Mouse (Mus musculus) lung, postnatal 0 days (tissue): ENCODE data around the gene 1600012H06Rik. TPM values are rescaled to one million over a fixed set of nuclear protein-coding genes. Genes with fewer than 3 reads are reported as not detected.
A peak's percentile ranks its signal among the peaks of the same experiment; 100 is the strongest.
"Not testable (repeated sequence)": the region's sequence is repeated elsewhere in the genome, so short reads cannot be mapped to it uniquely, and the experiment has no call there.

Source experiments
- ATAC-seq: fragments of 200-750 bp; cut with Nextera tagmentation; 2 replicates; pipeline ENCODE4 v1.8.0; 2017; ENCODE audit warnings: moderate library complexity
- DNase-seq: peaks from one replicate; pipeline ENCODE4 v3.0.0-alpha.2; 2016; ENCODE audit warnings: low spot score
- H3K27ac ChIP-seq: fragments of 300-500 bp; sonication (generic); 2 replicates; pipeline ENCODE4 v1.5.1; 2014; ENCODE audit warnings: antibody characterized with exemption, mild to moderate bottlenecking, low read length, mixed read lengths
- H3K27me3 ChIP-seq: fragments of 300-500 bp; sonication (generic); replicated peaks from 2 replicates; pipeline ENCODE4 v1.6.1; 2014; ENCODE audit warnings: low read length, mixed read lengths; ENCODE audit not compliant: insufficient read depth
- H3K36me3 ChIP-seq: fragments of 300-500 bp; sonication (generic); 2 replicates; pipeline ENCODE4 v1.6.1; 2014; ENCODE audit warnings: low read length, mixed read lengths; ENCODE audit not compliant: insufficient read depth
- H3K4me1 ChIP-seq: fragments of 300-500 bp; sonication (generic); 2 replicates; pipeline ENCODE4 v1.6.1; 2014; ENCODE audit warnings: antibody characterized with exemption, low read depth, low read length, mixed read lengths; ENCODE audit not compliant: insufficient read depth
- H3K4me2 ChIP-seq: fragments of 300-500 bp; sonication (generic); replicated peaks from 2 replicates; pipeline ENCODE4 v1.6.1; 2014; ENCODE audit warnings: low read depth, mild to moderate bottlenecking, low read length, moderate library complexity, mixed read lengths
- H3K4me3 ChIP-seq: fragments of 300-500 bp; sonication (generic); 2 replicates; pipeline ENCODE4 v1.5.1; 2014; ENCODE audit warnings: low read depth, low read length
- H3K9ac ChIP-seq: fragments of 300-500 bp; sonication (generic); replicated peaks from 2 replicates; pipeline ENCODE4 v1.6.1; 2014; ENCODE audit warnings: low read depth, mild to moderate bottlenecking
- H3K9me3 ChIP-seq: fragments of 300-500 bp; sonication (generic); 2 replicates; pipeline ENCODE4 v1.6.1; 2016; ENCODE audit warnings: low read length, mixed read lengths
- CTCF ChIP-seq: IDR thresholded peaks from 2 replicates; pipeline ENCODE4 v1.5.1; 2016; ENCODE audit warnings: antibody characterized with exemption, mild to moderate bottlenecking
- EP300 ChIP-seq: IDR thresholded peaks from 2 replicates; pipeline ENCODE4 v1.6.1; 2016; ENCODE audit warnings: antibody characterized with exemption, mild to moderate bottlenecking, control low read depth
- WGBS: fragments of 180-500 bp; shearing (Covaris S2); extraction: QIAGEN DNeasy Blood & Tissue Kit; methylation state at CpG from one replicate; pipeline ENCODE4 v1.1.7; 2014; 5-methylcytosine and 5-hydroxymethylcytosine counted together
- polyA plus RNA-seq: library from polyadenylated mRNA; unstranded; fragments of >200 nt; fragmentation: Nextera tagmentation; extraction: Ambion mirVana; gene quantifications from 2 replicates; pipeline ENCODE4 v1.2.1, GENCODE M21; 2015

The 1600012H06Rik gene
- polyA plus RNA-seq, 1 experiment from 2014 or later, result 44.0 TPM

- H3K27ac ChIP-seq, result no peak overlapping the region
- no peaks in the 10 kb centered on the region for H3K36me3 ChIP-seq
- no peaks in the 10 kb centered on the region for H3K9me3 ChIP-seq
- no peaks in the 10 kb centered on the region for H3K4me1 ChIP-seq
- ATAC-seq, result no peak
- H3K4me3 ChIP-seq, result no peak overlapping the region
- TF ChIP-seq CTCF (no peak), EP300 (no peak)
- no peak overlapping the region for H3K4me2 ChIP-seq
- no peaks in the 10 kb centered on the region for H3K27me3 ChIP-seq
- H3K9ac ChIP-seq, result no peak overlapping the region
- no peak for DNase-seq
- 50% methylated on average over 5 of the region's 5 CpGs for WGBS
Measured at GRCm38 (mm10) chr17:14935841-14936605, 7.0 kb upstream of the 1600012H06Rik start.

- 65% methylated on average over 6 of the region's 6 CpGs for WGBS
Measured at GRCm38 (mm10) chr17:14942181-14942580, 803 bp upstream of the 1600012H06Rik start.

GRCm38 (mm10) chr17:14943729-14944059, 710 bp downstream of the 1600012H06Rik start:
- Histone ChIP-seq H3K27ac (peak overlapping the region; percentile 86), H3K36me3 (no peaks in the 10 kb centered on the region), H3K4me1 (peaks cover 9% of the 10 kb centered on the region; the same call in 1 of the 2 replicates), H3K4me3 (peak overlapping the region; percentile 84), H3K9me3 (no peaks in the 10 kb centered on the region), H3K27me3 (no peaks in the 10 kb centered on the region), H3K9ac (peak overlapping the region; percentile 86), H3K4me2 (peak overlapping the region; percentile 96)
- DNase-seq (no peak), ATAC-seq (no peak)
- no peak for TF ChIP-seq CTCF
- no peak for TF ChIP-seq EP300
- WGBS, result 9% methylated on average over 16 of the region's 16 CpGs

More at GRCm38 (mm10) chr17:14942181-14942580, 803 bp upstream of the 1600012H06Rik start:
- not testable (repeated sequence) for H3K9me3 ChIP-seq, H3K4me3 ChIP-seq, H3K27me3 ChIP-seq, ATAC-seq, H3K4me1 ChIP-seq, DNase-seq, H3K36me3 ChIP-seq
- Histone ChIP-seq H3K9ac (peak overlapping the region; percentile 86), H3K27ac (peak overlapping the region; percentile 71; the same call in 1 of the 2 replicates), H3K4me2 (peak overlapping the region; percentile 96)

GRCm38 (mm10) chr17:14944551-14944950, 1.6 kb downstream of the 1600012H06Rik start:
- H3K4me2 ChIP-seq, result no peak overlapping the region
- ATAC-seq (no peak), DNase-seq (no peak)
- TF ChIP-seq CTCF (no peak), EP300 (no peak)
- H3K27ac ChIP-seq, result no peak overlapping the region
- H3K36me3 ChIP-seq, result peaks cover 5% of the 10 kb centered on the region; the same call in 1 of the 2 replicates
- WGBS, result 94% methylated on average over 1 of the region's 1 CpGs
- no peak overlapping the region for H3K9ac ChIP-seq
- peaks cover 9% of the 10 kb centered on the region; the same call in 1 of the 2 replicates for H3K4me1 ChIP-seq
- H3K4me3 ChIP-seq, result no peak overlapping the region
- no peaks in the 10 kb centered on the region for H3K9me3 ChIP-seq
- no peaks in the 10 kb centered on the region for H3K27me3 ChIP-seq

GRCm38 (mm10) chr17:14949161-14949827, 6.3 kb downstream of the 1600012H06Rik start:
- WGBS, result 77% methylated on average over 7 of the region's 7 CpGs
- Histone ChIP-seq H3K4me1 (0 out of 2 replicates have a peak, but pooled peaks cover 3% of the 10 kb centered on the region), H3K27me3 (no peaks in the 10 kb centered on the region), H3K9ac (no peak overlapping the region), H3K27ac (no peak overlapping the region), H3K36me3 (peaks cover 15% of the 10 kb centered on the region; the same call in 1 of the 2 replicates), H3K4me2 (no peak overlapping the region), H3K9me3 (no peaks in the 10 kb centered on the region), H3K4me3 (no peak overlapping the region)
- no peak for TF ChIP-seq EP300
- TF ChIP-seq CTCF, result no peak
- ATAC-seq (no peak), DNase-seq (no peak)

- H3K27ac ChIP-seq, result no peak overlapping the region
- H3K9ac ChIP-seq, result no peak overlapping the region
- H3K36me3 ChIP-seq, result peaks cover 16% of the 10 kb centered on the region; the same call in 1 of the 2 replicates
- TF ChIP-seq CTCF (no peak), EP300 (no peak)
- no peaks in the 10 kb centered on the region for H3K27me3 ChIP-seq
- no peaks in the 10 kb centered on the region for H3K9me3 ChIP-seq
- no peak overlapping the region for H3K4me3 ChIP-seq
- 79% methylated on average over 8 of the region's 8 CpGs for WGBS
- no peak for DNase-seq
- H3K4me2 ChIP-seq, result no peak overlapping the region
- no peaks in the 10 kb centered on the region for H3K4me1 ChIP-seq
- no peak for ATAC-seq
Measured at GRCm38 (mm10) chr17:14953452-14953851, 10.5 kb downstream of the 1600012H06Rik start.
